Mouse (Mus musculus) lung, postnatal 10 days (tissue): ENCODE data around the gene Serpine1.

ENCODE experiments used
- DNase-seq: peaks from one replicate; pipeline ENCODE4 v3.0.0; 2021

Gene Serpine1

DNA sequence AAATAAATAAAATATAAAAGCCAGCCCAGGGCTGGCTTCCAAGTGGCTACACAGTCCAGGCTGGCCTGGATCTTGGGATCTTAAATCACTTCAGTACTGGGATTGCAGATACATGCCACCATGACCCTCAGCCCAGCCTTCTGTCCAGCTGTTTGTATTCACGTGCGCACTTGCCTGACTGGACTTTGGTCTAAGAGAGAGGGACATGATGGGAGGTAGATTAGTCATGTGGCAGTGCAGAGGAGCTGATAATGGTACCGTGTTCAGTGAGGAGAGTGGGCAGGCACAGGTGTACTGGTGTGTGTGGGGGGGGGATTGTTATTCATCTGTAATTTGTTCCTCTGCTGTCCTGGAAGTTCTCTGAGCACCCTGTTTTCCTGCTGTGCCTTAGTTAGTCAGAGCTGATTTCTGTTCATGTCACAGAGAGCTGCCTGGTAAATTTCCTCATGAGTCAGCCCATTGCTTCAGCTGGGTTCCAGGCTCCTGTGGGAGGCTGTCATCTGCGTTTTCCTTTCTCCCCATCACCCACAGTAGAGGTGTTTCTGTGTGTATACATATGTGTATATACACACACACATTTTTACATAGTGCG lies 20.1 kb downstream of the Serpine1 start:
- no peak for DNase-seq

DNA sequence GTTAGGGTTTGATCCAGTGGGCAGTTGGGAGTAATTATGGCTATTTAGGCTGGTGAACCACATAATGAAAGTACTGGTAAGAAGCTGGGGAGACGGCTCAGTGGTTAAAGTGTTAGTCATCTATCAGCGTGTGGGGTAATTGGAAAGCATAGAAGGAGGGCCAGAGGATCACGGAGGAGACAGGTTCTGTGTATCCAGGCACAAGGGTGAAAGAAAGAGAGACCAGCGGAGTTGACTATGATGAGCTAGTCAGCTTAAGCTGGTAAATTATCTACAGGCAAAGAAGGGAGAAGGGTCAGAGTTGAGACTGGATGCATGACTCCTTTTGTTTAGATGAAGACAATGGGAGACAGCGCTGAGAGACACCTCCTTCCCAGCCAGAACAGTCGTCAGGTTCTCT lies 20.9 kb downstream of the Serpine1 start:
- DNase-seq = no peak

DNA sequence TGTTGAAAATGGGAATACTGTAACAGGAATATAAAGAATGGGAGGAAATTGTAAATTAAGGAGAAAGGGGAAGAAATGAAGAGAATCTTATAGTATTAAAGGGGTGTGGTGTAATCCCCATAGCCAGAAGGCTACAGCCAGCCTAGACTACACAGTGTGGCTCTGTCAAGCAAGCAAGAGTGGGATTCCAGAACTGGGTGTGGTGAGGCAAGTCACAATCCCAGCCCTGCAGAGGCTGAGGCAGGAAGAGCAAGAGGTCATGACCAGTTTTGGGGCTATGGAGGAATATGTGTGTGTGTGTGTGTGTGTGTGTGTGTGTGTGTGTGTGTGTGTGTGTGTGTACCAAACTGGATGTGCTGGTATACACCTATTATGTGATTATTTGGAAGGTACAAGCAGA lies 25.1 kb downstream of the Serpine1 start:
- no peak for DNase-seq

DNA sequence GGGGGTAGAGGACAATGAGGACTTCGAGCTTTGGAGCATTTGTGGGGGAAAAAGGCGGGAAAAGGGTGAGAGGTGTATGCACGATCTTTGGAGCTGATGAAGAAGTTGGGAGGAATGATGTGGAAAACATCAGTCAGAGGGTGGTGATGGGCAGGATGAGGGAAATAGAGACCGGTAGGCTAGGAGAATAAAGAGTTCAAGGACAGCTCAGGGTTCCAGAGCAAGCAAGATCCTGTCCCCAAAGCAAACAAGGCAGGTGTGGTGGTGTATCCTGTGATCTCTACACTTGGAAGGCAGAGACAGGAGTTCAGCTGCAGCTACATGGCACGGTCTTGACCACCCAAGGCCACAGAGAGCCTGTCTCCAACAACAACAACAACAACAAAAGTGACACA lies 25.7 kb downstream of the Serpine1 start:
- DNase-seq = no peak

DNA sequence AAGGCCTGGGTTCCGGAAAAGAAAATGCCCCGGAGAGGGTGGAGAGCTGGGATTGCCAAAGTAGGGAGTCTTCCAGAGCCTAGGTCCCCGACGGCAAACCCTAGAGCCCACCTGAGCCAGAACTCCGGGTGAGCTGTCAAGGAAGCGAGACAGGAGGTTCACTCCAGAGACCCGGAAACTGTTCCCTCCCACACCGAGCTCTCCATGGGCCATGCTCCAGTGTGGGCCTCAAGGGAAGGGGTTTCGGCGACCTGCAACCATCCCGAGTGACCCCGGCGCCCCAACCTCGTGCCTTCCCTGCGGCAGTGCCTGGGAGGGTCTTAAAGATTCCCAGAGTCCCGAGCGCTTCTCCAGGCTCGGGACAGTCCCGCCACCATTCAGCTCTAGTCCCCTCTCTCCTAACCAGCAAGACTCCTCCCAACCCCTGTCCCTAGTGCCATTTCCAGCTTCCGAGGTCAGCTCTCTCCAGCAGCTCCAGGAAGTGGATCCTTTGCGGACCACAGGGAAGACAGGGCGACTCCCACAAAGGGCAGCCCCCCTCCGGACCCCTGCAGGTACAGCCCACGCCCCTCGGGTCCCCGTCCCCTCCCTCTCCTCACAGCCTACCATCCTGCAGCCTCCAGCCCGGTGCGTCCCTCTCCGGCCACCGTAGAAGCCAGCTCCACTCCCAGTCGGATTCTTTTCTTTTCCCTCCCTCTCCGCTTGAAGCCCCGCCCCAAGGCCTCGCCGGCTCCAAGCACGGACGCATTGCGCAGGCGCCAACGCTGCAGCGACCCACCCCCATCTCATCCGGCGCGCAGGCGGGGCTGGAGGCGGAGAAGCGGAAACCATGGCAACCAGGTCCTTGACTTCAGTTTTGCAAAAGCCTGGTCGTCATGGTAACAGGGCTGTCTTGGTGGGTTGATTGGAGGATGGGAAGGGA lies 26.4 kb downstream of the Serpine1 start, which contains the start of gene Ap1s1:
Gene Ap1s1, minus strand, starts transcription at position 734 of the 922 bp plus-strand sequence.
- DNase-seq = peak; percentile 99

DNA sequence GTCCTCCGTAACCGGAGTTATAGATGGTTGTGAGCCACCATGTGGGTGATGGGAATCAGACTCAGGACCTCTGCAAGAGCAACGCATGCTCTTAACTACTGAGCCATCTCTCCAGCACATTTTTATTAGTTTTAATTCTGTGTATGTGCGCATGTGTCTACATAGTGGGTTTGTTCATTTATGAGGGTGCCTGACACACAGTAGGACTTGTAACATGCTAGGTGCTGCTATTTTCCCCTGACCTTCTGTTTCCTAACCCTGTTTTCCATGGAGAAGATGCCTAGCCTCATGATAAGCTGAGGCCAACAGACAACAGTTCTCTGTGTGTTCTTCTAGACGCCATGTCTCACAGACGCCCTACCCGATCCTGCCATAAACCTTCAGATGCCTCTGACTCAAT lies 28.1 kb downstream of the Serpine1 start:
- no peak for DNase-seq

DNA sequence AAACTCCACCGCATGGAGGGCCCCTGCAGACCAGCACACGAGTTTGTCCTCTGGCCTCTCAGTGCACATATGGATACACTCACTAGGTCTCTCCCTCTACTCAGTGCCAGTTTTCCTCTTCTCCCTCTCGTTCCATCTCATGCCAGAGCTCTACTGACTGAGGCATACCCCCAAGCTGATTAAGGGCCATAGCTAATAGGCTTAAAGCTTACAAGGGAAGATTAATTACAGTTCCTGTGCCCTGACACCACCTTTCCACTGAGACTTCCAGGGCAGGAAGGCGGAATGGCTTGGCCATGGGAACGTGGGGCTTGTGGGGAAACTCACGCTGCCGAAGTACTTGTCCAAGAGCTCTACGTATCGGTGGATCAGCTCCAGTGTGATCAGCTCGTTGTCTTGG lies 30.6 kb downstream of the Serpine1 start:
- no peak for DNase-seq

DNA sequence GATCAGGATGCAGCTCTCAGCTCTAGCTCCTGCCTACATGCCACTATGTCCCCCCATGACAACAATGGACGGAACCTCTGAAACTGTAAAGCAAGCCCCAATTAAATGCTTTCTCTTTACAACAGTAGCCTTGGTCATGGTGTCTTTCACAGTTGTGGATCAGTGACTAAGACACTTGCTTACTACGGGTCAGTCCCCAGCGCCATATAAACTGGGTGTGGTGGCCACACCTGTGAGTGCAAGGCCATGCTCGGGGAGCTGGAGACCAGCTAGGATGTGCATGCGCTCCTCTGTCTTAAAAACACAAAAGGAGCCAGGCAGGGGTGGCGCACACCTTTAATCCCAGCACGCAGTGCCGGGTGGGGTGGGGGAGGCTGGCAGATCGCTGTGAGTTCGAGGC lies 32.6 kb downstream of the Serpine1 start:
- DNase-seq = no peak

DNA sequence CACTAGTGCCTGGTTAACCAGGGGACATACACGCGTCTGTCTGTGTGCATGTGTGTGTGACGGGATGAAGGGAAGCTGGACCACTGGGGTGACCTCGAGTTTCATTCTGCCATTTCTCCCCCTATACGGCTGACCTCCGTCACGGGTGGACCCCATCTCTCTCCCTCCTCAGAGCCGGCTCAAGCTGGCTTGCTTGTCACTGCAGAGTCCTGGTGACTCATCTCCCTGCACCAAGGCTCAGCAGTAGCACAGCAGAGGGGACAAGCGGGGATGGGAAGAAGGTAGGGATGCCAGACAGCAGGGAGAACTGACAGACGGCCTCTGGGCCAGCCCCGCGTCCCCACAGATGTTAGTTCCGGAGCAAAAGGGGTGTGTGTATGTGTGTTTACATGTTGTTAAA lies 35.9 kb downstream of the Serpine1 start:
- DNase-seq = no peak

DNA sequence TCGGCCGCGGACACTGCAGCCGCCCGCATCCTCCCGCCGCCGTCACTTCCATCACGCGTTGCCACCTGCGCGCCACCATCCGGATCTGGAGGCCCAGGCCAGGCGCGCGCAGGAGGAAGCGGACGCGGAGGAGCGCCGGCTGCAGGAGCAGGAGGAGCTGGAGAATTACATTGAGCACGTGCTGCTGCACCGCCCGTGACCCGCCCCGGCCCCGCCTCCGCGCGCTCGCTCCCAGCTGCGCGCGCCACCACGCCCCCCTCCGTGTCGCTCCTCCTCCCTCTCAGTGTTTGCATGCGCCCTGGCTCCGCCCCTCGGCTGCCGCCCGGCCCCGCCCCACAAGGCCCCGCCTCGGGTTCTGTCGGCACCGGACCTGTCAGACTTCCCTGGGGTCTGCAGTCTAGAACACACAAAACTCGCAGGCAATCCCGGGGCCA lies 39.4 kb downstream of the Serpine1 start:
- peak; percentile 94 for DNase-seq

DNA sequence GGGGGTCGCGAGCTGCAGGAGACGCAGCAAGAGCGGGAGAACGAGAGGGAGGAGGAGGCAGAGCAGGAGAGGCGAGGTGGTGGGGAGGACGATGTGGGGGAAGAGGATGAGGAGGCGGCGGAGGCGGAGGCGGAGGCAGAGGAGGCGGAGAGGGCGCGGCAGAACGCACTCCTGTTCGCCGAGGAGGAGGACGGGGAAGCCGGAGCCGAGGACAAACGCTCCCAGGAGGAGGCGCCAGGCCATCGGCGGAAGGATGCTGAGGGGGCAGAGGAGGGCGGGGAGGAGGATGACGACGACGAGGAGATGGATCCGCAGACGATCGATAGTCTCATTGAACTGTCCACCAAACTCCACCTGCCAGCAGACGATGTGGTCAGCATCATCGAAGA lies 40.0 kb downstream of the Serpine1 start:
- peak; percentile 24 for DNase-seq

DNA sequence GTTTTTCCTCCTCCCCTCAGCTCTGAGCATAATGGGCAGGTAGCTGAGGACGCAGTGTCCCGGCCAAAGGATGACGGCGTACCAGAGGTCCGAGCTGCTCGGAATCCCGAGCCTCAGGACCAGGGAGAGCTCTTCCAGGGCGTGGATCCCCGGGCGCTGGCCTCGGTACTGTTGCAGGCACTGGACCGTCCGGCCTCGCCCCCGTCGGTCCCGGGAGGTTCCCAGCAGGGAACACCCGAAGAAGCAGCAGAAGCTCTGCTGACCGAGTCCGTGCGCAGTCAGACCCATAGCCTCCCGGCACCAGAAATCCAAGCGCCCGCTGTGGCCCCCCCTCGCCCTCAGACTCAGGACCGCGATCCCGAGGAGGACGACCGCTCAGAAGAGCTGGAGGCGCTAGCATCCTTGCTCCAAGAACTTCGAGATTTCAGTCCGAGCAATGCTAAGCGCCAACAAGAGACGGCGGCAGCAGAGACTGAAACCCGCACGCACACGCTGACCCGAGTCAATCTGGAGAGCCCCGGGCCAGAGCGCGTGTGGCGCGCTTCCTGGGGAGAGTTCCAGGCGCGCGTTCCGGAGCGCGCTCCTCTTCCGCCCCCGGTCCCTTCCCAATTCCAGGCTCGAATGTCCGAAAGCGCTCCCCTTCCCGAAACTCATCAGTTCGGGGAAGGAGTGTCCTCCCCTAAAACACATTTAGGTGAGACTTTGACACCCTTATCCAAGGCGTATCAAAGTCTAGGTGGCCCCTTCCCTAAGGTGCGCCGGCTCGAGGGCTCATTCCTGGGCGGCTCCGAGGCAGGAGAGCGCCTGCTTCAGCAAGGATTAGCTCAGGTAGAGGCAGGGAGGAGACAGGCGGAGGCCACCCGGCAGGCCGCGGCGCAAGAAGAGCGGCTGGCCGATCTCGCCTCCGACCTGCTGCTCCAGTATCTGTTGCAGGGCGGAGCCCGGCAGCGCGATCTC lies 40.7 kb downstream of the Serpine1 start:
- peak; percentile 63 for DNase-seq

DNA sequence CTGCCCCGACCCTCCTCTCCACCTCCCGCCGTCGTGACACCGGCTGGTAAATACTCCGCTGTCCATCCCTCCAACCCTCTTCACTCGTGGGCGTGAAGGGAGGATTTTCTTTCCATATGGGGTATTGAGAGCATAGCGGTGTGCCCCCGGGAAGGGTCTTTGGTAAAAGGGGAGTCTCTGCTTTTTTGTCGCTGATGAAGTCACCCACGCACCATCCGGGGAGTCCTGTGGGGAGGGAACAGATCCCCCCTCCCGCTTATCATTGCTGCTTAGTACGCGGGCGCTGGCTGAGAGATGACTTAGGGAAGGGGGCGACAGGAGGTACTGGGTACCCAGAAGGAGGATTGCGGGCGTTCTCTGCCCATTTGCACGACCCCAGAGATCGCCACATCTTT lies 41.7 kb downstream of the Serpine1 start:
- DNase-seq = no peak

DNA sequence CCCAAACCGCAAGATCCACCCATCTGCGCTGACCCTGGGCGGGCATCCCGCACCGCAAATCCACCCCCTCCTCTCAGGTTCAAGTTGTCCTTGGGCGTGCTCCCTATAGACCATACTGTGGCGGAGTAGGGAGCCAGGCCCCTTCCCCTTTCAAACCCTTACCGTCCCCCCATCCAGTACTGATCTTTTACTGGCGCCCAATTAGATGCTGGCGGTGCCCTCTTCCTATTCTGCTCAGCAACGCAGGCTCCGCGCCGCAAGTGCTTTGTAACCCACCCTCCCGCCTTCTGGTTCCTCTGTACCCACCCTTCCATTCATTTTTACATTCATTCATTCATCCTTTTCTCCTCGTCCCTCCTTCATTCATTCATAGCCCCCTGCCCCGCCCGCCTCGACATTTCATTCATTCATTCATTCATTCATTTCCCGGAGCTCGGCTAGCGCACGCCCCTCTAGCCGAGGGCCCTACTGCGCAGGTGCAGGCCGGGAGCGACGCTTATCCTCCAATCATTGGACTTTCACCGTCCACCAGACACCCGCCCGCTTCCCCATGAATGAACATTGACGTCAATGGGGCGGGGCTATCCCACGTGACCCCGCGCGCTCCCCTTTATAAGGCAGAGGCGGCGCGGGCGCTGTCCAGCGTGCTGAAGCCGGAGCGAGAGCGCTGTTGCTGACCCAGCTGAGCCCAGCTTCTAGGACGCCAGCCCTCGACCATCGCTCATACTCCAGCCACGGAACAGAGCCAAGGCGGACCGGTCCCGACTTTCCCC lies 42.2 kb downstream of the Serpine1 start:
- DNase-seq = peak; percentile 97

DNA sequence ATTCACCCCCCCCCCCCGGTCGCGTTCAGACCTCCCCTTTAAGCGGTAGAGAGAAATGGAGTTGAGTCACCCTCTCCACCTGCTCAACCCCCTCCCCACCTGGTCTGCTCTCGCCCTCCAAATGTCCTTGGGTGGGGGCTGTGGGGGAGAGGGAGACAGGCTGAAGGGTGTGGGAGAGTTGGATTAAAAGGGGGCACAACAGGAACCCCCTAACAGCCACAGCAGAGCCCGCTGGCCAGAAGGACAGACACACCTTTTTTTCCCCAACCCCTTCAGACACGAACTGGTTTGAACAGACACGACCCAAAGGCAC lies 42.8 kb downstream of the Serpine1 start:
- no peak for DNase-seq

DNA sequence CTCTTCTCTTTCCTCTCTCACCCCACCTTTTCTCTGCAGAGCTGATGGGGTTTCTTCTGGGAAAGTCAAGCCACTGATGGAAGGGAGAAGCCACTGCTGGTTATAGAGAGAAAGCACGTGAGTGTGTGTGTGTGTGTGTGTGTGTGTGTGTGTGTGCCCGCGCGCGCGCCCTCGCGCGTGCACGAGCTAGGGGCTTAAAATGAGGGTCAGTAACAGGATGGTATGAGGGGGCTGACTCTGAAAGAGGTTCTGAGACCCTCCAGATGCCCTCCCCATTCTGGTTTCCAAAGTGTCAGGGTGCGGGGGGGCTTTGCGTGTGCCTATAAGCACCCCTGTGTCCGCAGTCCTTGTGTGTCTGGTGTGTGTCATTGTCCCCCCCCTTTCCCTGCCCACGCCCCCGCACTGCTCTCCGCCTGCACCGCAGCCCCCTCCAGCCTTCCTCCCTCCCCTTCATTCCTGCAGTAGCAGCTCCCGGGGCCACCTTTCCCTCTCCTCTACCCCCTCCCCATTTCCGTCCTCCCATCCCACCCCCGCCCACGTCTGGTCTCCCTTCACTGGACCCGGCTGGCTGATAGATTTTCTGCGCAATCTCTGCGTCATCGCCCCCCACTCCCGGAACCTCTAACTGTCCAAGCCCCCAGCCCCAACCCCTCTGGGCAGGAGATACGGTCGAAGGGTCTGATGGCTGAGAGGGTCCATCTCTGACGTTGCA lies 43.4 kb downstream of the Serpine1 start:
- no peak for DNase-seq

DNA sequence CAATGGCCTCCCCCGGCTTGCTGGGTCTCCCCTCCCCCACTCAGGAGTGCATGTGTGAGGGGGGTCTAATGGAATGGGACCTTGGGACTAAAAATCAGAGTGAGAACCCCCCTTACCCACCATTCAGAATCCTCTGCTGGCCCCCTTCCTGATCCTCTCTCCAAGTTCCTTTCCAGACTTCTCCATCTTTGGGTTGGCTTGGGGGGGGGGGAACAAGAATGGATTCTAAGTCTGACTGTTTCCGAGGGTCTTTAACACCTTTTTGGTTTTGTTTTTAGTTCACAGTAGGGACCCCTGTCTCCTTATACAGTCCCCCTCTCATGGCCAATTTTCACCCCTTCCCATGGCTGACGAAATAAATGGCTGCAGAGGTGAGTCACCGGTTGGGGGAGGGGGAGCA lies 46.0 kb downstream of the Serpine1 start, which contains the start of gene Vgf:
Gene Vgf, plus strand, starts transcription at position 301 of the 400 bp plus-strand sequence.
- no peak for DNase-seq

DNA sequence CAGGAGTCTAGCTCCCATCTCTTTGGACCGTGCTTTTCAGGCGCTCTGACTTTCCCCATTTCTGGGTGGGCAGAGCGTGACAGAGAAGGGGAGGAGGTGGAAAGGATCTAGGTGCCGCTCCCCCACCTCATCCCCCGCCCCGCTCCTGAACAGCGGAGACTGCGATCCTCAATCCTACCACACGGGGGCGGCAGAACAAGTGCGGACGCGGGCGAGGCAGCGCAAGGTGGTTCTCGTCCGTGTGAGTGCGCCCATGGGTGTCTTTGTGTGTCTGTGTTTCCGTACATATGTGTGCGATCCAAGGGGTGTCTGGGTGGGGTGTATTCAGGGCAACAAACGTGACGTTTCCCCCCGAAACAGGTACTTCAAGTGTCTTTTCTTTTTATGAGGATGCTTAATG lies 46.9 kb downstream of the Serpine1 start:
- peak; percentile 85 for DNase-seq

DNA sequence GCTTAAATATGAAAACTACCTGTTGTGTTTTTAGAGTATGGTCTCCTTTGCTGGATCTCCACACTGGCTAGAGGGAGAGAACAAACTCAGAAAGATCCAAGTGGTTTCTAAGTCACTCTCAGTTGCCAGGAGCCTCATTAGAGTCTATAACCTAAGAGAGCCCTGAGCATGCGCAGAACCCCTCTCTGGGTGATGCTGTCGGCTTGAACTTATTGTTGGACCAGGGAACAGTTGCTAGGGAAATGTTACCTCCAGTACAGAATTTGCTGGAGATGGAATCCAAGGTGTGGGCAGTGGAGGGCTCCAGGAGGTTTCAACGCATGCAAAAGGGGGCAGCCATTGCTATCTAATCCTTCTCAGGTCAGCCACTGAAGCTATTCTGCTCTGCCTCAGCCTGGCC lies 47.8 kb downstream of the Serpine1 start:
- DNase-seq = no peak

DNA sequence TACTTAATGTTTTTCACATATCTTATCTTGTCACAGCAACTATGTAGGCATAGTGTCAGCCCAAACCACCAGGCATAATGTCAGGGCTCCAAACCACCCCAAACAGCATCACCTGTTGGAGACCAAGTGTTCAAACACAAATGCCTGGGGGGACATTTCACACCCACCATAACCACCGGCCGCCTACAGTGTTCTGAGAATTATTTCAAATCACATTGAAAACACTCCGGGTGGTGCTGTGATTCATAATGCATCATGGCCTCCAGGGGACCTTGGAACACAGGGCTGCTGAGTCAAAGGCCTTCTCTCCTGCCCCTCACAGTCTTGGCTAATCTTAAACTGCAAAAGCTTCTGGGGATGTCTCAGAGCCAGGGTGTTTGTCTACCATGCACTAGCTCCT lies 56.2 kb downstream of the Serpine1 start:
- no peak for DNase-seq

DNA sequence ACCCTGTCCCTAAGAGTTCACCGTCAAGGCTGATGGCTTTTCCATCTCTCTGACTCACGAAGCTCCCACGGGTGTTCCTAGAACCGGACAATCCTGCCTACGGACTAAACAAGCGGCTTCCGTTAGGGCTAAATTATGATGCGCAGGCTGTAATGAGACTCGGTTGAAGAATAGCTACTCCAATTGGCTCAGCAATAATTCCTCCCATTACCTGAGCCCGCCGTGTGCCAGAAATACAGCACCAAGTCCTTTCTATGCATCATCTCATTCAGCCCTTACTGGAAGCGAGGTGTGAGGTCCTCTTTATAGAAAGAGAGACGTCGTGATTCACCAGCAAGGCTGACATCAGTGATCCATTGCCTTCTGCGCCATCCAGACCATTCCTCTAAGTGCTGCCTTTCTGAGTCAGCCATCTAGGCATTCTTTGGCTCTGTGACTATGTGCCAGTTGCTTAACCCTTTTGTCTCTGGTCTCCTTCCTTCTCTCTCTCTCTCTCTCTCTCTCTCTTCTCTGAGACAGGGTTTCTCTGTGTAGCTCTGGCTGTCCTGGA lies 59.6 kb downstream of the Serpine1 start:
- DNase-seq = no peak
